Mouse (Mus musculus) spleen, postnatal 36 days (tissue): ENCODE data around the gene Foxk1.
A peak's percentile ranks its signal among the peaks of the same experiment; 100 is the strongest.

Source experiments
- DNase-seq, 2 experiments: peaks; one replicate each; pipeline ENCODE4 v3.0.0; 2022; ENCODE audit warnings: low spot score in 2 of 2, mixed read lengths in 1 of 2

Gene Foxk1

GRCm38 (mm10) chr5:142443514-142443913 lies 42.2 kb downstream of the Foxk1 start:
- DNase-seq: peak; percentile 26 to 34

DNA sequence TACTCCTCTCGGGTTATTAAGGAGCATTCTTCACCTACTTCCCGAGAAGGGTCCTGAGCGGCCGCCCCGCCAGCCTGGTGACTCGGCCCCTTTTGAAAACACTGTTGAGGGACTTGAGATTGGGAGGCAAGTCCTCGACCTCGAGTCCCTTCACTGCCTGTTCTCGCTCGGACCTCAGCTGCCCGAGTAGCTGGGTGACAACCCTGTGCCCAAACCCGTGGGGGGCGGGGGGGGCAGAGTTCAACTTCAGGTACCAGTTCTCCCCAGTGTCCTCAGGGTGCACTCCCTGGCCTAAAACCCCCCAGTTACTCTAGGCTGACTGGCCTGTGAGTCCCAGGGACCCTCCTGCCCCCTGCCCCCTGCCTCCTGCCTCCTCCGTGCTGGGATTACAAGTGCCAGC lies 42.7 kb downstream of the Foxk1 start:
- no peak for DNase-seq

GRCm38 (mm10) chr5:142444791-142445531 lies 43.7 kb downstream of the Foxk1 start:
- DNase-seq: peak; percentile 39 to 49

DNA sequence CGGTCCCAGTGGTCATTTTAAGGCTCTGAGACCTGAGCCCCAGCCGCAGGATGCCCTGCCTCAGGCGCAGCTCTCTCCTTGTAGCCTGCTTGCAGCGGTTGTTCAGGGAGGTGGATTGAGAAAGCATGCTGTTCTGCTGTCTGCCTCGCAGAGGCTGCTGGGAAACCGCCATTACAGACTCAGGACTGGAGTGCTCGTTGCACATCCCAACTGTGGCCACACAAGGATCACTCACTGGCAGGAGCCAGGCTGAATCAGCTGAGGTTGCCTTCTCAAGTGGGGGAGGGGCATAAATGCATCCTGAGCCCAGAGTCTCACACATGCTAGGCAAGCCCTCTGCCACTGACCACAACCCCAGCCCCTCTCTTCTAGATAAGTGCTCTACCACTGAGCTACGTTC lies 44.4 kb downstream of the Foxk1 start:
- no peak for DNase-seq

GRCm38 (mm10) chr5:142448076-142448475 lies 46.8 kb downstream of the Foxk1 start:
- peak; percentile 92 to 93 for DNase-seq

DNA sequence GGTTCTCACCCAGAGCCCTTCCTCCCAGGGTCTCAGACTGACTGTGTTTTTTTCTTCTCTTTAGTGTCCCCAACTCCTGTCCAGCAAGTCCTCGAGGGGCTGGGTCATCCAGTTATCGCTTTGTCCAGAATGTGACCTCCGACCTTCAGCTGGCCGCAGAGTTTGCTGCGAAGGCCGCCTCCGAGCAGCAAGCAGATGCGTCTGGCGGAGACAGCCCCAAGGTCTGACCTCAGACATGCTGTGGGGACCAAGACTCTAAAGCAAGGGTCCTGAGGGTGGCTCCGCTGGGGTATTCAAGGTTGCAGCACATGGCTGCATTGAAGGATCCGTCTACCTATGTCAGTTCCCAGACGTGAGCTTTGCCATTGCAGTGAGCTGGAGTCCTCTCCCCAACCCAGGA lies 47.3 kb downstream of the Foxk1 start:
- no peak for DNase-seq

- no peak for DNase-seq
These were observed 49.5 kb downstream of the Foxk1 start for GRCm38 (mm10) chr5:142450846-142451245.

GRCm38 (mm10) chr5:142451759-142452158 lies 50.5 kb downstream of the Foxk1 start:
- DNase-seq: no peak

DNA sequence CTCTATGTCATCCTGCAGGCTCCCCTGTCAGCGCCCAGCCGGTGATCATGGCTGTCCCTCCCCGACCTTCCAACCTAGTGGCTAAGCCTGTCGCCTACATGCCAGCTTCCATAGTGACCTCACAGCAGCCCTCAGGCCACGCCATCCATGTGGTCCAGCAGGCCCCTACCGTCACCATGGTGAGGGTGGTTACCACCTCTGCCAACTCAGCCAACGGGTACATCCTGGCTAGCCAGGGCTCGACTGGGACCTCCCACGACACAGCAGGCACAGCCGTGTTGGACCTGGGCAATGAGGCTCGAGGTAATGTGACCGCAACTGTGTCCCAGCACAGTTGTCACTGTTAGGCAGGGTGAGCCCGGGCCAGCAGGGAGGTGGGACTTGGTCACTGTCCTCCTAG lies 52.4 kb downstream of the Foxk1 start:
- DNase-seq: no peak

DNA sequence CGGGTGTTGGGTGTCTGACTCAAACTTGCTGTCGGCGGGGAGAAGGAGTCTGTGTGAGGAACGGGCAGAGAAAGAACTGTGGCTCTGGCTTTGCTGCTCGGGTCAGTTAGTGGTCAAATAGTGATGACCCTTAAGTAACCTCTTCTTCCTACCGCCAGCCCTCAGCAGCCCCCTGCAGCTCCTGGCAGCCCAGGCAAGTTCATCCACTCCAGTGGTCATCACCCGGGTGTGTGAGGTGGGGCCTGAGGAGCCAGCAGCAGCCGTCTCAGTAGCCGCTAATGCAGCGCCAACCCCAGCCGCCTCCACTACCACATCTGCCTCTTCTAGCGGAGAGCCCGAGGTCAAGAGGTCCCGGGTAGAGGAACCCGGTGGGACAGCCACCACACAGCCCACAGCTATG lies 55.0 kb downstream of the Foxk1 start:
- no peak for DNase-seq

- no peak for DNase-seq
These were observed 56.0 kb downstream of the Foxk1 start for GRCm38 (mm10) chr5:142457345-142457744.

GRCm38 (mm10) chr5:142458791-142459557 lies 57.7 kb downstream of the Foxk1 start:
- DNase-seq: no peak

DNA sequence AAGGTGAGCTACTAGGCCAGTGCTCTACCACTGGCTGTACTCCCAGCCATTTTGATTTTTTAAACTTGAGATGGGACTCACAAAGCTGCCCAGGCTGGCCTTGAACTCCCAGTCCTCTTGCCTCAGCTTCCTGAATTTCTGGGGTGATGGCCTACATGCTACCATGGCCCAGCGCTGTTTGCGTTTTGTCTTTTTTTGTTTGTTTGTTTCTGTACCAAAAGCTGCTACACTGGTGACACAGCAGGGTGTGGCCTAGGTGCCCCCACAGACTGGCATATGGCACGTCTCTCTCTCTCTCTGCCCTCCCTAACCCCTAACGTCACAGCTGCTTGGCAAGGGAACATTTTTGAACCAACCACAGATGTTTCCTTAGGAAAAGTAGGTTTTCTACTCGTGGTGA lies 58.5 kb downstream of the Foxk1 start:
- no peak for DNase-seq

DNA sequence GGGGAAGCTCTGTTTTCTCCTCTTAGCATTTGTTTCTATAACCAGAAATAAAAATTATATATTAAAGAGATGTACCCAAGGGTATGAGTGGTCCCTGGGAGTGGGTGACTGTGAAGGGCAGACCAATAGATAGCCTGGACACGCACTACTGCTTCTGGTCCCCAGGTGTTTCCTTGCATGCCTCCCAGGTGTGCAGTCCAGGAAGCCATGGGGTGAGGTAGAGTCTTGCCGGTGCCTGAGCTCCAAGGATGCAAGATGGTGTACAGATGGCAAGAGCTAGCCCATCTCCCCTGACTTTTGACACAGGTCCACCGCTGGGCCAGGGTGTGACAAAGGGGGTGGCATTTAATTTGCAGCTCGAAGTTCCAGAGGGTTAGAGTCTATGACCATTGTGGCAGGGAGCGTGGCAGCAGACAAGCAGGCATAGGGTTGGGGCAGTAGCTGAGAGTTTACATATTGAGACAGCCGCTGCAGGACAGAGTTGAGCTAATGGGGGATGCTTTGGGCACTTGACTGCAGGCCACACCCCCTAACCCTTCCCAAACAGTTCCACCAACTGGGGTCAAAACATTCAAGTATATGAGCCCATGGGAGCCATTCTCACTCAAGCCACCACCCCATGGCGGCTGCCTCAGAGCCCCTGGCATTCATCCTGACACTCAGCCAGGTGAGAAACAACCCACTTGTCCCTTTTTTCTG lies 60.8 kb downstream of the Foxk1 start:
- DNase-seq: no peak

- DNase-seq: no peak
These were observed 61.3 kb downstream of the Foxk1 start for GRCm38 (mm10) chr5:142462641-142462948.

- no peak for DNase-seq
These were observed 61.7 kb downstream of the Foxk1 start for GRCm38 (mm10) chr5:142463011-142463410.

- peak; percentile 95 to 96 for DNase-seq
These were observed 62.5 kb downstream of the Foxk1 start, which contains the start of gene Ap5z1 for GRCm38 (mm10) chr5:142463461-142464454. Ap5z1 (plus strand) TSS chr5:142463944.

- DNase-seq: no peak
These were observed 67.1 kb downstream of the Foxk1 start for GRCm38 (mm10) chr5:142468375-142468774.

GRCm38 (mm10) chr5:142469796-142470195 lies 68.5 kb downstream of the Foxk1 start:
- no peak for DNase-seq

GRCm38 (mm10) chr5:142473696-142474095 lies 72.4 kb downstream of the Foxk1 start:
- DNase-seq: no peak

- DNase-seq: no peak
These were observed 74.4 kb downstream of the Foxk1 start for GRCm38 (mm10) chr5:142475669-142476068.
